26 mouse cellular contexts compared by ENCODE assay signal in the genomic region with DNA sequence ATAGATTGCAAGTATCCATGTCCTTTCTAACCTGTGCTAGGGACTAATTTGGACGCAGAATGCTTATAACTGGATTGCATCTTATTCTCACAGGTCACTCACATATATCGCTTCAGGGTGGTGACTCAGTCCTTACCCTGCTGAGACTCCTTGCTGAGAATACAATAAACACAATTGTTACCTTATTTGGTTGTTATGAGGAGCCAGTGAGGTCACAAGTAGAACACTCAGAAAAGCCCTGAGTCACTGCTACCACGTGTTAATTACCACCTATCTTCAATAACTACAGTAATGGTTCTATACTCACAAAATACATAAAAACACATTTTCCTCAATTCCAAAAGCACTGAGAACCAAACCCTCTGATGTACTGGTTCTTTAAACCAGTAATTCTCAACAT.
DNase-seq lines count a peak whose midpoint lies in the region; ATAC-seq and TF ChIP-seq lines count a peak whose summit lies in the region.
"Had no signal": no experiment of that assay in that cellular context is flagged by ENCODE, and none has a peak within 500 bp of the region (broad histone marks: within the 10 kb centered on the region; RNA-seq: fewer than 3 reads in every experiment).

No protein-coding gene starts in this region.

- no peaks in the 10 kb centered on the region for H3K36me3 ChIP-seq in midbrain, embryonic 13.5 days
- H3K36me3 ChIP-seq: embryonic facial prominence, embryonic 13.5 days; forebrain, embryonic 10.5 days; heart, embryonic 12.5 days; heart, embryonic 15.5 days had no signal

- no peak for ATAC-seq in midbrain, embryonic 13.5 days
- ATAC-seq: activated CD4-positive, CD25-positive, alpha-beta regulatory T cell, adult 4 months; forebrain, embryonic 13.5 days; forebrain, embryonic 16.5 days; inflammation-experienced regulatory T-cells, adult 6 months had no signal

- no peak overlapping the region for H3K9ac ChIP-seq in midbrain, embryonic 13.5 days (replicated peaks)
- H3K9ac ChIP-seq: embryonic facial prominence, embryonic 13.5 days; forebrain, embryonic 13.5 days; heart, embryonic 12.5 days; heart, embryonic 15.5 days; hindbrain, embryonic 14.5 days had no signal

- no peaks in the 10 kb centered on the region for H3K4me1 ChIP-seq in embryonic fibroblast, embryonic 13.5 days (ENCODE audit: control insufficient read depth, insufficient read depth, low read length)
- H3K4me1 ChIP-seq in midbrain, embryonic 13.5 days (replicated peaks): no peaks in the 10 kb centered on the region
- H3K4me1 ChIP-seq: forebrain, embryonic 10.5 days; forebrain, embryonic 13.5 days; heart, embryonic 12.5 days; heart, embryonic 15.5 days had no signal

- TF ChIP-seq POLR2A in embryonic fibroblast, embryonic 13.5 days (IDR thresholded peaks at IDR 0.05; ENCODE audit: low read depth, low read length): no peak

- peak overlapping the region; percentile 54; the same call in 1 of the 2 replicates for H3K27ac ChIP-seq in embryonic fibroblast, embryonic 13.5 days (ENCODE audit: insufficient read depth, low read length)
- H3K27ac ChIP-seq in midbrain, embryonic 13.5 days: no peak overlapping the region
- H3K27ac ChIP-seq: embryonic facial prominence, embryonic 13.5 days; forebrain, embryonic 10.5 days; forebrain, embryonic 13.5 days; gastrocnemius, adult 2 months; heart, embryonic 15.5 days; hindbrain, embryonic 14.5 days; hindbrain, postnatal 0 days had no signal

- no peak overlapping the region for H3K4me3 ChIP-seq in embryonic fibroblast, embryonic 13.5 days (ENCODE audit: insufficient read depth, low read length)
- no peak overlapping the region for H3K4me3 ChIP-seq in midbrain, embryonic 13.5 days (replicated peaks)
- H3K4me3 ChIP-seq: embryonic facial prominence, embryonic 13.5 days; forebrain, embryonic 10.5 days; forebrain, embryonic 13.5 days; gastrocnemius, adult 2 months; heart, embryonic 12.5 days; heart, embryonic 15.5 days had no signal

- peak; percentile 7 for DNase-seq in 3134 (ENCODE audit: extremely low read depth, insufficient read length, low spot score)
- DNase-seq in Muller cell, postnatal 12 days (ENCODE audit: inconsistent ontology term): peak; percentile 18
- DNase-seq in gastrocnemius, adult 18-20 months (ENCODE audit: low spot score): no peak
- no peak for DNase-seq in ovary, postnatal 36 days (ENCODE audit: low spot score)
- DNase-seq: adrenal gland, adult 8-10 months; adrenal gland, postnatal 25 days; cerebellum, adult 11-12 months; cerebellum, adult 8-10 months; gastrocnemius, adult 2 months; gastrocnemius, postnatal 14 days; heart, adult 18-20 months; heart, postnatal 14 days; heart, postnatal 4 days; kidney, adult 11 months had no signal

- 71% methylated on average over 3 of the region's 3 CpGs for WGBS in midbrain, embryonic 13.5 days

- H3K27me3 ChIP-seq in midbrain, embryonic 13.5 days: no peaks in the 10 kb centered on the region
- H3K27me3 ChIP-seq: embryonic facial prominence, embryonic 13.5 days; forebrain, embryonic 13.5 days; heart, embryonic 12.5 days; heart, embryonic 15.5 days had no signal

- H3K9me3 ChIP-seq in midbrain, embryonic 13.5 days: no peaks in the 10 kb centered on the region
- H3K9me3 ChIP-seq: embryonic facial prominence, embryonic 13.5 days; forebrain, embryonic 10.5 days; forebrain, embryonic 13.5 days; heart, embryonic 12.5 days; heart, embryonic 15.5 days had no signal

- no peak overlapping the region for H3K4me2 ChIP-seq in midbrain, embryonic 13.5 days (replicated peaks)
- H3K4me2 ChIP-seq: embryonic facial prominence, embryonic 13.5 days; forebrain, embryonic 13.5 days; heart, embryonic 12.5 days; heart, embryonic 15.5 days; hindbrain, embryonic 14.5 days had no signal

- TF ChIP-seq CTCF in embryonic fibroblast, embryonic 13.5 days (IDR thresholded peaks at IDR 0.05; ENCODE audit: borderline replicate concordance, insufficient read depth, low read length): no peak

Comparison
In these comparisons a context has a peak if more than half of its experiments do, and no peak if none do; other contexts are left out.
1. DNase-seq: peak in 3134 (single experiment) and Muller cell, postnatal 12 days (single experiment); none in gastrocnemius, adult 18-20 months (single experiment) and ovary, postnatal 36 days (single experiment).